Mouse (Mus musculus) gastrocnemius, adult 2 months (tissue): ENCODE data around the gene Cenpn. TPM values are rescaled to one million over a fixed set of nuclear protein-coding genes. Genes with fewer than 3 reads are reported as not detected.

ENCODE experiments used
- DNase-seq: peaks from one replicate; pipeline ENCODE4 v3.0.0; 2022
- H3K27ac ChIP-seq: fragments of 200-600 bp; 2 replicates; pipeline ENCODE4 v1.8.1; 2022; ENCODE audit warnings: mild to moderate bottlenecking
- H3K4me3 ChIP-seq: fragments of 200-600 bp; 2 replicates; pipeline ENCODE4 v1.8.1; 2022; ENCODE audit warnings: mild to moderate bottlenecking, moderate library complexity
- CTCF ChIP-seq: fragments of 200-600 bp; IDR thresholded peaks from 2 replicates; pipeline ENCODE4 v1.8.1; 2022; ENCODE audit warnings: antibody characterized with exemption, mild to moderate bottlenecking, moderate library complexity
- intact Hi-C: fragments of 180-260 bp; cut with DNase I; formaldehyde crosslinking; loops from one replicate; pipeline ENCODE4 v1.15.1; 2025
- total RNA-seq, 2 experiments: library from RNA; stranded (reverse); gene quantifications; 2 replicates each; pipeline ENCODE4 v1.2.3; 2021

The Cenpn gene
- total RNA-seq, 2 experiments from 2014 or later = 0.43 to 0.50 TPM

DNA sequence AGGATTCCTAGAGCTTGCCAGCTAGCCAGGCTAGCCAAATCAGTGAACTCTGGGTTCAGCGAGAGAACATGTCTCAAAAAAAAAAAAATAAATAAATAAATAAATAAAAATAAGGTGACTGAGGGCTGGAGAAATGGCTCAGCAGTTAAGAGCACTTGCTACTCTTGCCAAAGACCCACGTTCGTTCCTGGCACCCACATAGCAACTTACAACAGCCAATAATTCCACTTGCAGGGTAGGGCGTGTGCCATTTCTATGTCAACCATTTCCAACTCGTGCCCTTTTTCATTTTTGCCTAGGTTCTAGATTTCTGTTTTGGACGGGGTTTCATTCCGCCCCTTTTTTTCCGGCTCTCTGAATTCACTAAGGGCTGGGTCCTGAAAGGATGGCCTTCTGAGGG, 56.5 kb downstream of the Cenpn start:
- Histone ChIP-seq H3K27ac (0 out of 2 replicates have a peak overlapping the region, but pooled peaks have one; percentile 81), H3K4me3 (peak overlapping the region; percentile 91)
- intact Hi-C loops = loop anchor here (2.0 kb wide), 2 partner anchors 15 to 55 kb away; partner anchors contain the start of gene Gcsh
- no peak for TF ChIP-seq CTCF
- DNase-seq = no peak

DNA sequence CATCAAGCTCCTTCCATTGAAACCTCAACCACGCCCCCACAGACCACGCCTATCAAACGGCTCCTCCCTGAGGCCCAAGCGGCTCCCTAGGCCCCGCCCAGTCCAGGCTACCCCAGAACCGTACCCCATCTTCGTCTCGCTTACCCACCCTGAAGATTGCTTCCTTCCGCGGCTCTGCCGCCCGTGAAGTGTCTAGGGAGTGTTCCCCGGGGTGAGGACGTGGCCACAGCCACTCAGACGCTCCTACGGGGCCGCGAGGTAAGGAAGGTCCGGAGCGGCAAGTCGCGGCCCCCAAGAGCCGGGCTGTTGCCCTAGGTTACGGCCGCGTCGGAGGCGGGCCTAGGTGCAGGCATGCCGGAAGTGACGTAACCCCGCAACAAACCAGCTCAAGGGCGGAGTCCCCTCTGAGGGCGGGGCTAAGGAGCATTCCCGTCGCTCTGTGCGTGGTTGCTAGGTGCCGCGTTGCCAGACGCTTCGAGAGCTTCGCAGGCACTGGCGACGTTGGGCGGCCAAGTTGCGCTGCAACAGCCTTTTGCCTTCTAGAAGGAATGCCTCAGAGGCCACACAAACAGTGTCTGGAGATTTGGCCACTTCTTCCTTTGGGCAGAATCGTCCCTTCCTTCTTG, 57.2 kb downstream of the Cenpn start, which contains the start of gene 1700030J22Rik:
Gene 1700030J22Rik, minus strand, starts transcription at position 329 of the 626 bp plus-strand sequence.
- DNase-seq = peak; percentile 99
- Histone ChIP-seq H3K27ac (peak within 1 kb of the TSS; percentile 81), H3K4me3 (peak within 1 kb of the TSS; percentile 91)
- peak; percentile 36 for TF ChIP-seq CTCF
- intact Hi-C loops = loop anchor here (1.0 to 2.0 kb wide), 3 partner anchors 14 to 56 kb away; partner anchors contain the start of genes Atmin and Gcsh

DNA sequence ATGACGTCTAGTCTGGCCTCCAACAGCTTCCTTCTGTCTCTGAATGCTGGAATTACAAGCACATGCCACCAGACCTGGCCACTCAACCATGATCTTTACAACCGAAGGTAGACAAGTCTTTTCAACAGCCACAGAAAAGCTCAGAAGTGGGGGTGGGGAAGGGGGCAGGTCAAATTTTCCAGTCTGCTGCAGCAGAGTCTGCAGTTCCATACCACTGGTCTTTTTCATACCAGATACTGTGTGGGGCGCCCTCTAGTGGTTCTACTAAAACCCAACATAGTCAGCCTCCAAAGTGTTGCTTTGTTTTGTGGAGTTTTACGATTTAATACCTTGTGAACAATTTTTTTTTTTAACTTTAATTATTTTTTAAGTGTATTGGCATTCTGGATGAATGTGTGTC, 58.6 kb downstream of the Cenpn start:
- peak; percentile 54 for DNase-seq
- intact Hi-C loops = no loop called here
- peak; percentile 80 for TF ChIP-seq CTCF
- Histone ChIP-seq H3K27ac (no peak overlapping the region), H3K4me3 (no peak overlapping the region)

DNA sequence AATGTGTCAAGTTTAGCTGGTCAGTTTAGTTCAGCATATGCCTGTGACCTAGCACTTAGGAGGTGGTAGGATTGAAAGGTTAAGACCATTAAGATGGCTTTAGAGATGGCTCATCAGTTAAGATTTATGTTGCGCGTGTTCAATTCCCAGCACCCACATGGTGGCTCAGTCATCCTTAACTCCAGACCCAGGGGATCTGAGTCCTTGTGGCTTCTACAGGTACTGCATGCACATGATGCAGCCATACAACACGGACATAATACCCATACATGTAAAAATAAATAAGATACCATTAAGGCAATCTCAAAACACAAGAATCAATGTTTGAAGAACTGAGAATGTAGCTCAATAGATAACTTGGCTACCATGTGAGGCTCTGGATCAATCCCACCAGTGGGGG, 68.3 kb downstream of the Cenpn start:
- intact Hi-C loops = loop anchor here (5.0 kb wide), 1 partner anchor 167 kb away; the partner anchor contains the start of gene Gan
- Histone ChIP-seq H3K4me3 (no peak overlapping the region), H3K27ac (no peak overlapping the region)
- TF ChIP-seq CTCF = no peak; the same call in 1 of the 2 replicates
- DNase-seq = no peak

Other genes with a start within 250 kb of the Cenpn start
- 1 to 10 TPM; 2.8 to 3.3 TPM for gene Cdyl2, start 188.7 kb upstream of the Cenpn start, total RNA-seq
- 10 to 100 TPM; 23.6 to 30.6 TPM for gene Cmc2, start 275 bp upstream of the Cenpn start, total RNA-seq
- 10 to 100 TPM; 22.5 to 23.1 TPM for gene Atmin, start 21.7 kb downstream of the Cenpn start, total RNA-seq
- under 1 TPM; 0.10 to 0.33 TPM for gene 1700030J22Rik, start 57.2 kb downstream of the Cenpn start, total RNA-seq
- gene Gcsh, start 71.8 kb downstream of the Cenpn start, total RNA-seq = 10 to 100 TPM; 37.6 to 45.5 TPM
- under 1 TPM; 0.06 to 0.13 TPM for gene Pkd1l2, start 160.7 kb downstream of the Cenpn start, total RNA-seq
- gene Bco1, start 174.1 kb downstream of the Cenpn start, total RNA-seq = not detected
- gene Gan, start 236.4 kb downstream of the Cenpn start, total RNA-seq = 1 to 10 TPM; 4.8 to 5.9 TPM